Mouse (Mus musculus) right cerebral cortex, postnatal 14 days (tissue): ENCODE measurements around the gene Zc3h10.
"Not testable (repeated sequence)": the region's sequence is repeated elsewhere in the genome, so short reads cannot be mapped to it uniquely, and the experiment has no call there.

Experiments used
- DNase-seq: peaks from one replicate; pipeline ENCODE4 v3.0.0; 2022

Gene Zc3h10

GRCm38 (mm10) chr10:128522351-128522750 is 25.2 kb downstream of the Zc3h10 start:
- no peak for DNase-seq

GRCm38 (mm10) chr10:128520591-128520990 is 27.0 kb downstream of the Zc3h10 start:
- no peak for DNase-seq

- no peak for DNase-seq
These were observed 28.7 kb downstream of the Zc3h10 start for GRCm38 (mm10) chr10:128518833-128519232.

GRCm38 (mm10) chr10:128516677-128517076 is 30.9 kb downstream of the Zc3h10 start:
- DNase-seq: no peak

DNA sequence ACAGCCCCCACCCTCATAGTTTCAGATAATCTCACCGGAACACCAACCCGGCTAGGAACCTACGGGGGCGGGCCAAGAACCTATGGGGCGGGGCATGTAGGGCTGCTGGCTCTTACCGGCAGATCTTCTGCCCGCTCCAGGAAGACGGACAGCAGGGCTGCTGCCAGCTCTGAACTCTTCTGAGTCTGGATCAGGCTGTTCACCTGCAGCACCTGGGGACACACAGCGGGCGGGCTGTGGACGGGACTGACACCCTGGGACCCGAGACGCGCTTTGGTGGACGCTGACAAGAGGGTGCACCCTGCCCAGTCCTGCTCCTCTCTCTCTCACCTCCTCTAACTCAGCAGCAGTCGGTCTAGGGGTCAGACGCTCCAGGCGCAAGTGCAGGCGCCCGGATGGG is 31.5 kb downstream of the Zc3h10 start:
- no peak for DNase-seq

- DNase-seq: no peak
These were observed 32.5 kb downstream of the Zc3h10 start for GRCm38 (mm10) chr10:128515044-128515443.

- DNase-seq: no peak
These were observed 35.8 kb downstream of the Zc3h10 start for GRCm38 (mm10) chr10:128511761-128512160.

GRCm38 (mm10) chr10:128511189-128511588 is 36.4 kb downstream of the Zc3h10 start:
- DNase-seq: no peak

GRCm38 (mm10) chr10:128510301-128510700 is 37.3 kb downstream of the Zc3h10 start:
- DNase-seq: no peak

GRCm38 (mm10) chr10:128509831-128510230 is 37.7 kb downstream of the Zc3h10 start:
- DNase-seq: no peak

DNA sequence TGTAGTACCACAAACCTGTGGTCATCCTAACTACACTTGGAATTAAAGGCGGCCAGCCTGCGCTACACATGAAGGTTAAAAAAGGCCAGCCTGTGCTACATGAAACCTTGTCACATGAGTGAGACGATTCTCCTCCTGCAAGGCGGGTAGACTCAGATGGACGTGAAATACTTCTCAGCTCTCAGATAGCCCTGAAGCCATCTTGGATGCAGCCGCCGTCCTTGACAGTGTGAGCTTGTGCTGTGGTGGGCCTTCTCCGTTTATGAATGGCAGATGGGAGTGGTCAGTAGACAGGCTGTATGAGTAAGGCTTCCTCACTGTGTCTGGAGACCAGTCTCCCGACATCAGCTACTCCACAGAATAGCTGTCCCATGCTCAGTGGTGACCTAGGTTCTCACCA is 38.4 kb downstream of the Zc3h10 start:
- DNase-seq: no peak

GRCm38 (mm10) chr10:128508260-128508659 is 39.3 kb downstream of the Zc3h10 start:
- no peak for DNase-seq

- no peak for DNase-seq
These were observed 41.6 kb downstream of the Zc3h10 start for GRCm38 (mm10) chr10:128505974-128506373.

DNA sequence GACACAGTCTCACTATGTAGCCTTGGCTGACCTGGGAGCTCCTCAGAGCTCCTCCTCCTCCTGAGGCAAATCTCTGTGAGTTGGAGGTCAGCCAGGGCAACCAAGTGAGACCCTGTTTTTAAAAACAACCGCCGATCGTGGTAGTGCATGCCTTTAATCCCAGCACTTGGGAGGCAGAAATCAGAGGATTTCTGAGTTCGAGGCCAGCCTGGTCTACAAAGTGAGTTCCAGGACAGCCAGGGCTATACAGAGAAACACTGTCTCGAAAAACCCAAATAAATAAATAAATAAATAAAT is 42.3 kb downstream of the Zc3h10 start:
- DNase-seq: not testable (repeated sequence)

- no peak for DNase-seq
These were observed 42.8 kb downstream of the Zc3h10 start for GRCm38 (mm10) chr10:128504641-128505370.

GRCm38 (mm10) chr10:128504012-128504411 is 43.6 kb downstream of the Zc3h10 start:
- no peak for DNase-seq

- DNase-seq: no peak
These were observed 44.0 kb downstream of the Zc3h10 start for GRCm38 (mm10) chr10:128503532-128503931.

DNA sequence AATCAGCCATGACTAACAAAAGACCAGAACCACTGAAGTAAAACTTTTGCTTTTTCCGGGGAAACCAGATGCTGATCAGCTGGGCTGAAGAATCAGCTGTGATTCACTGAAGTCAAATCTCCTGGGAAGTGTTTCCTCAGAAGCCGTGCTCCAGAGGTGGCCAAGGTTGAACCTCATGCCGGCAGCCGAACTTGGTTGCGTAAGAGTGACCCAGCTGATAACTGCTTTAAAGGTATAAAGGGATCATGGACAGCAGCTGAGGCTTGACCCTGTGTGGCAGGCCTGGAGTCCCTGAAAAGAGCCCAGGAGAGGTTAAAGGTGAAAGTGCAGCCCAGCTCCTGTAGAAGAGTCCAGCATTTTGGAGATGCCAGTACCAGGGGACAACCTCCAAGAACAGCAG is 45.2 kb downstream of the Zc3h10 start:
- no peak for DNase-seq

DNA sequence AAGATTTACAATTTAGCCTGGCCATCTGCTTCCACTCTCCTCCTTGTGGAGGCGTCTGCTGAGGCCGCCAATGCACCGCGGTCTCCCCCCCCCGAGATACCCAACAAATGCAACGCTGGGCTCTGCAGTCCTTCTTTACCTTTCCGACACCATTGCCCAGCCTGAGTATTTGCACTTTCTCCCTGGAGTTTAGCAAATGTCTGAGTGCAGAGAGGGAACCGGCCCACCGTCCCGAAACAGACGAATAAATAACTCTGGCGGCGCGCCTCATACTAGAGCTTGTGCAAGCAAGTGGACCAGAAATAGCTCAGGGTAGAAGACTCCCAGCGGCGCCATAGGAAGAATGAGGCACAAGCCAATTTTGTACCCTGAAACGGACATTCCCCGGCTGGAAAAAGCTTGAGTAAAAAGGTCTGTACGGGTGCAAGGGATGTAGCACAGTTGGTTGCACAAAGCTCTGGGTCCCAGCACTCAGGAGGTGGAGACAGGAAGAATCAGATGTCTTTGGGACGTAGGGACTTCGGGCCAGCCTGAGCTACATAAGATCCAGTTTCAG is 48.4 kb downstream of the Zc3h10 start:
- DNase-seq: peak; percentile 58

DNA sequence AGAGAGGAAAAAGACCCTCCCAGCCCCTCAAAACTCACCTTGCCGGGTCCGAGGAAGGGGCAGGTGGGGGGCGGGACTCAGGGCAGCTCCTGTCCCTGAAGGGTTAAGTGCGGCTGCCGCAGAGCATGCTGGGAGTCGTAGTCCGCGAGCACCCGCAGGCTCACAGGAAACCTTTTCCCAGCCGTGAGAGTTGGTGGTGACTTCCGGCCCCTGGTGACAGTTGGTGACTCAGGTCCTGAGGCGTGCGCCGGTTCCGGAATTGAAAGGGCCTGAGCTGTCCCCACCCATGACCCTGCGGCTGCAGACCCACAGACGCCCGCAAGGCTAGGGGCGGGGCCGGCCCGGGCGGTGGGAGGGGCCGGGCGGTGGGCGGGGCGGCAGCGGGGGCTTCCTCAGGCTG is 49.0 kb downstream of the Zc3h10 start, which contains the start of gene Myl6b:
TSS of gene Myl6b (minus strand) at position 96 of the 400 bp plus-strand sequence.
- peak; percentile 95 for DNase-seq

- DNase-seq: no peak
These were observed 50.3 kb downstream of the Zc3h10 start for GRCm38 (mm10) chr10:128497134-128497737.

DNA sequence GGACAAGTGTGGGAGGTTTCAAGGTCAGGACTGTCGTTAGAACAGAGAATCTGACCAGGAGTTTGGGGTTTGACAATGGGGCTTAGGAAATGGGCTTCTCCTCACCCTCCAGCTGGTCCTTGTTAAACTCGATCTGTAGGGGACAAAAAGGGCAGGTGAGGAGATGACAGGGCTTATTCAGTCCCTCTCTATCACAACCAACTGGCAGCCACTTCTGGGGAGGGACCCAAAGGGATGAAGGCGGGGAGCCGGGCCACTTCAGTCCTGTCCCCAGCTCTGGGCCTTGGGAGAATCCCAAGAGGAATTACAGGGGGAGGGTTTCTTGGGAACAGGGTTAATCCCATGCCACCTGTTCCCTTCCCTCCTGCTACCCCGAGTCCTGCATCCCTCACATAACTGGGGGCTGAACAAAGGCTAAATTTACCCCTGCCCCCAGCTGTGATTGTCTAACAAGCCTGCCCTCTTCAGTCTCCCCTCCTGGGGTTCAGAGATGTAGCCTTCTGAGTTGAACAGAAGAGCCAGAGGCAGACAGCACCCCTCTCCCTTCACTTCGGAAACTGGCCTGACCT is 51.0 kb downstream of the Zc3h10 start:
- no peak for DNase-seq

DNA sequence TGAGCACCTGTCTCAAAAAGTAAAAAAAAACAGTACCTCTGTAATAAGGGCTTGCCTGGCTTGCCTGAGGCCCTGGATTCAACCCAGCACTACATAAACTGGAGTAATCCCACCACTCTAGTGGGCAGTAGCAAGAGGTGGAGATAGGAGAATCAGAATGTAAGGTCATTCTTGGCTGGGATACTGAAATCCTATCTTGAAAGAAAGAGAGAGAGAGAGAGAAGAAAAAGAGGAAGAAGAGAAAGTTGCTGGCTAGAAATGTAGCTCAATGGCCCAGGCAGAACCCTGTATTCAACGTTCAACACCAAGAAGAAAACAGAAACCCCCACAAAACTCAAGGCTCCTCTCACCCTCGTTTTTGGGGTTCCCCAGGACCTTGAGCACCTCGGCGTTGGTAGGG is 51.7 kb downstream of the Zc3h10 start:
- DNase-seq: no peak

GRCm38 (mm10) chr10:128495270-128495669 is 52.3 kb downstream of the Zc3h10 start:
- no peak for DNase-seq
